Mouse (Mus musculus): ENCODE measurements around the gene Lrrc8c. TPM values are rescaled to one million over a fixed set of nuclear protein-coding genes. Genes with fewer than 3 reads are reported as not detected.

The Lrrc8c gene
- total RNA-seq, 2 experiments from 2014 or later = 29.8 to 30.7 TPM

DNA sequence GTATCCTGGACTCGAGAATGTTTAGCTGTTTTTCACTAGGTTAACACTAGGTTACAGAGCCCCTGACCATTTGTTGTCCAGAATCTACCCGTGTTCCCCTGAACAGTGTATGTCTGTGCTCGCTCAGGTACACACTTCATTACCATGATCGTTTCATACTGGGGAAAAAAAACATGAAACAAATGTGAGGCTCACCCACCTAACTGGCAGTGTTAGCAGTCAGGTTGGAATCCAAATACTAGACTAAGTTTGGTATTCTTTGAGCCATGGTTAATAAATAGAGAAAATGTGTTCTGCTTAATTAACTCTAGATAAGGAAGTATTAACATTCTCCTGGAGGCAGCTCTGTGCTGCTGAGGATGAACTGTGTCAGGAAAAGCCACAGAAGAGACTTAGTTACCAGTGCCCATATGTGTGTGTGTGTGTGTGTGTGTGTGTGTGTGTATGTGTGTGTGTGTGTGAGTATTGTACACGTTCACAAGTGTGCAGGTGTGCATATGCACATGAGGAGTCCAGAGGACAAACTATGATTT is 53.0 kb downstream of the Lrrc8c start:
- no peak for DNase-seq (ENCODE audit: low spot score in 2 of 2)
- Histone ChIP-seq H3K27ac (no peak overlapping the region), H3K4me3 (no peak overlapping the region)
- TF ChIP-seq CTCF (conservative IDR thresholded peaks at IDR 0.05) = no peak

DNA sequence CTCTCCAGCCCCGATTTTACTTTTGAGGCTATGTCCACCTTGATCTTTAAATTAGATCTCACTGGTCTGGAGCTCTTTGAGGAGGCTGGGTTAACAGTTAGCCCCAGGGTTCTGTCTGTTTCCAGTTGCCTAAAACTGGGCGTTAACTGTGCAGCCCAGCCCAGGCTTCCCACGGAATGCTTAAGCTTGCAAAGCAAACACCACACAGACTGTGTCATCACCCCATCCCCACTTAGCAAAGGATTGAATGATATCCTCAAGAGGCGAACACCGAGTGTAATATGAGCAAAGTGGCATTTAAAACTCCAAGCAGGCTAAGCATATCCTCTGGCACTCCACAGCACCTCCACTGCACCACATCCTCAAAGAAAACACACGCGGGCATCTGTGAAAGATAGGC is 53.7 kb downstream of the Lrrc8c start:
- TF ChIP-seq CTCF (conservative IDR thresholded peaks at IDR 0.05) = no peak
- Histone ChIP-seq H3K27ac (no peak overlapping the region), H3K4me3 (no peak overlapping the region)
- DNase-seq (ENCODE audit: low spot score in 2 of 2) = no peak

- H3K27ac ChIP-seq = no peak overlapping the region
- TF ChIP-seq CTCF (conservative IDR thresholded peaks at IDR 0.05) = no peak
- no peak overlapping the region for H3K4me3 ChIP-seq
- DNase-seq (ENCODE audit: low spot score in 2 of 2) = no peak
Measured at GRCm38 (mm10) chr5:105574835-105575234, 55.6 kb downstream of the Lrrc8c start.

GRCm38 (mm10) chr5:105575839-105576238 is 56.7 kb downstream of the Lrrc8c start:
- no peak for TF ChIP-seq CTCF (conservative IDR thresholded peaks at IDR 0.05)
- H3K27ac ChIP-seq = no peak overlapping the region
- no peak for DNase-seq (ENCODE audit: low spot score in 2 of 2)
- no peak overlapping the region for H3K4me3 ChIP-seq

DNA sequence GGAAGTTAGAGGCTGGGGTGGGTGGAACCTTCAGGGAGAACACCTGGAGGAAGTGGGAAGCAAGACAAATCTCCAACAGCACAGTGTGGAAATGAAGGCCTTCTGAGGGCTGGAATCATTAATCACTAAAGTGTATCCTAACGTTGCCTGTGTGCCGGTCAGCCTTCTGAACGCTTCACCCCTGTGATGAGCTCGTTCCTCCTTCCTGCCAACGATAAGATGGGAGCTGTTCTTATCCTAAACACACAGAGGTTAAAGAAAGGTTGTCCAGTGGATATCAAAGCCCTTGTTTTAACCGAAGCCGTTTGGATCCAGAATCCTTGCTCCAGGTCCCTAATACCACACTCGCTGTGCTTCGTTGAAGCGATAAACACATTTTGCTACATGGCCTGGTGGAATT is 61.7 kb downstream of the Lrrc8c start:
- Histone ChIP-seq H3K27ac (no peak overlapping the region), H3K4me3 (no peak overlapping the region)
- no peak for TF ChIP-seq CTCF (conservative IDR thresholded peaks at IDR 0.05)
- no peak for DNase-seq (ENCODE audit: low spot score in 2 of 2)

DNA sequence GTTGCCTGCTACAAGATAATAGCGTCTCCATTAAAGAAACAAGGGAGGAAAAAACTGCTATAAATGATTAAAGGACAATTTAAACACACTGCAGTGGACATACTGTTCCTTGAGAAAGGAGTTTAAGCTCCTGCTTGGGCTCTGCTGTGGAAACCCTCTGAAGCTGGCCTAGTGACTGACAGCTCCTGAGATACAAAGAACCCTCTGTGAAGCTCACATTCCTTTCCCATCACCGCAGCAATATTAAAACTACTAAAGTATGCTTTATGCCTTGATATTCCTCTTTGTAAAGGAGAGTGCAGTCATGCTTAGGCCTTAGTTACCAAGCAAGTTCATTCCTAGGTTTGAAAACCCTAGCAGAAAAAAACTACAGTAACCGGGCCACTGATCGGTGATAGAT is 66.7 kb downstream of the Lrrc8c start:
- DNase-seq (ENCODE audit: low spot score in 2 of 2) = no peak
- H3K27ac ChIP-seq = peak overlapping the region; percentile 79
- TF ChIP-seq CTCF (conservative IDR thresholded peaks at IDR 0.05) = no peak
- H3K4me3 ChIP-seq = no peak overlapping the region

- no peak overlapping the region for H3K4me3 ChIP-seq
- peak overlapping the region; percentile 79; the same call in 1 of the 2 replicates for H3K27ac ChIP-seq
- DNase-seq (ENCODE audit: low spot score in 2 of 2) = no peak
- no peak for TF ChIP-seq CTCF (conservative IDR thresholded peaks at IDR 0.05)
Measured at GRCm38 (mm10) chr5:105586655-105587054, 67.5 kb downstream of the Lrrc8c start.

DNA sequence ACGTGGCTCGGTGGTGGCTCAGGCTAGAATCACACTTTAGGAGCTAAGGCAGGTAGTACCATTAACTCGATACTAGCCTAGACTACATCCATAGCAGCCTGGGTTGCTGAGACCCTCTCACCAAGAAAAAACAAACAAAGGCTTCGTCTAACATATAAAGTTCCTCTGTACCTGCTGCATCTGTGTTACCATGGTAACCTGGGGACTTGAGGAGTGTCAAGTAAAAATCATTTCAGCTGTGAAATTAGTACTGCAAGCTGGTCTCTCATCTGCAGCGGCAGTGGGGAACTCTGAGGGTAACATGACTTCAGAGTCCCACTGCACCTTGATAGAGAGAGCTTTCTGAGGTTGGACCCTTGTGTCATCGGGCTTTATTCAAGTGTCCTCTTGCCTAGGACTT is 68.3 kb downstream of the Lrrc8c start:
- DNase-seq (ENCODE audit: low spot score in 2 of 2) = no peak
- no peak overlapping the region for H3K4me3 ChIP-seq
- no peak for TF ChIP-seq CTCF (conservative IDR thresholded peaks at IDR 0.05)
- H3K27ac ChIP-seq = peak overlapping the region; percentile 44

DNA sequence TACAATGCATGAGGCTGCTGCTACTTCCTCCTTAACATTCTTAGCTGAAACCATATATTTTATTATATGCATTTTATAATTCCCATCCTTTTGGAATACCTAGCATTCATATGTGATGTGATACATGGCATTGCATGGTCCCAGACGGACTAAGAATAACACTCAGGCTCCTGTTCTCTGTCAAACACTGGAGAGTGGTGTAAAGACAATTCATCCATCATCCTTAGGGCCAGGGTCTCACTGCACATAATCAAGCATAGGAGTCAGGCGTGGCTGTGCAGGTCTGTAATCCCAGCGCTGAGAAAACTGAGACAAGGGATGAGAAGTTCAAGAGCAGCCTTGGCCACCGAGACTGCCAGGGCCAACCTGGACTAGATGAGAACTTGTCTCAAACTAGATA is 69.5 kb downstream of the Lrrc8c start:
- no peak for DNase-seq (ENCODE audit: low spot score in 2 of 2)
- Histone ChIP-seq H3K4me3 (no peak overlapping the region), H3K27ac (no peak overlapping the region)
- no peak for TF ChIP-seq CTCF (conservative IDR thresholded peaks at IDR 0.05)

DNA sequence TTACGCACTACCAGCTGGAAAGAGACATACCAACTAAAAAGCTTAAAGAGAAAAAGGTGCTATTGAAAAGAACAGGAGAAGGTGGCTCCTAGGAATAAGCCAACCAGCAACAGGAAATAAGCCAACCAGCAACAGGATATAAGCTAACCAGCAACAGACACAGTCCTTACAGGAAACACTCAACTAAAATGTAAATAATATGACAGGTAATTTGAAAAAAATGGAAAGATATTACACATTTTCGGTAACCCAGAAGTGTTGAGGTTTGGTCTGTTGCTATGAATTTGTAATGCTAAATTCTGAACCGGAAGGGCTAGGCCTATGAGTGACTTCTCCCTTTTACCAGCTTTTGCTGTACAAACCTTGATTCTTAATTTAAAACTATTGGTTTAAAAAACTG is 69.9 kb downstream of the Lrrc8c start:
- no peak for TF ChIP-seq CTCF (conservative IDR thresholded peaks at IDR 0.05)

GRCm38 (mm10) chr5:105592396-105592795 is 73.2 kb downstream of the Lrrc8c start:
- H3K27ac ChIP-seq = no peak overlapping the region
- H3K4me3 ChIP-seq = no peak overlapping the region
- no peak for DNase-seq (ENCODE audit: low spot score in 2 of 2)
- no peak for TF ChIP-seq CTCF (conservative IDR thresholded peaks at IDR 0.05)

More for the DNA sequence above, 69.9 kb downstream of the Lrrc8c start:
- H3K4me3 ChIP-seq = no peak overlapping the region
- no peak for DNase-seq (ENCODE audit: low spot score in 2 of 2)
- no peak overlapping the region for H3K27ac ChIP-seq

- no peak overlapping the region for H3K4me3 ChIP-seq
- no peak for TF ChIP-seq CTCF (conservative IDR thresholded peaks at IDR 0.05)
- no peak overlapping the region for H3K27ac ChIP-seq
- DNase-seq (ENCODE audit: low spot score in 2 of 2) = no peak
Measured at GRCm38 (mm10) chr5:105593630-105594029, 74.4 kb downstream of the Lrrc8c start.

DNA sequence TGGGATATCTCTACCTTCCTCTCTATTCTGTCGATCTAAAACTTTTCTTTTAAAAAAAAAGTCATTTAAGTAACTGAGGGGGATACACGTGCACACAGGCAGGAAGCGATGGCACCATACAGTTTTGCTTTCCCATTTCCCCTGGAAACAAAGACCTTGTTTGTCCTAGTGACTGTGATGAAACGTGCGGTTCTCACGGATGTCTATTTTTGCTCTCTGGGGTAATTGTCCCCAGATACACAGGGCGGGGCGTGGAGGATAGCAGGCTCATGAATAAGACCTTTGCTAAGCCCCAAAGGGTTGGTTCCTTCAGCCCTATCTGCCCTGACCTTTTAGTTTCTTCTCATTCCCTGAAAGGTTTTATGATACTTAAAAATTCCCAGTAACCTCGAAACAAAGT is 79.7 kb downstream of the Lrrc8c start:
- no peak for TF ChIP-seq CTCF (conservative IDR thresholded peaks at IDR 0.05)
- no peak for DNase-seq (ENCODE audit: low spot score in 2 of 2)

GRCm38 (mm10) chr5:105599315-105599714 is 80.1 kb downstream of the Lrrc8c start:
- H3K27ac ChIP-seq = peak overlapping the region; percentile 33; the same call in 1 of the 2 replicates
- H3K4me3 ChIP-seq = no peak overlapping the region
- DNase-seq (ENCODE audit: low spot score in 2 of 2) = no peak
- no peak for TF ChIP-seq CTCF (conservative IDR thresholded peaks at IDR 0.05)

More for the DNA sequence above, 79.7 kb downstream of the Lrrc8c start:
- Histone ChIP-seq H3K4me3 (no peak overlapping the region), H3K27ac (peak overlapping the region; percentile 33; the same call in 1 of the 2 replicates)

DNA sequence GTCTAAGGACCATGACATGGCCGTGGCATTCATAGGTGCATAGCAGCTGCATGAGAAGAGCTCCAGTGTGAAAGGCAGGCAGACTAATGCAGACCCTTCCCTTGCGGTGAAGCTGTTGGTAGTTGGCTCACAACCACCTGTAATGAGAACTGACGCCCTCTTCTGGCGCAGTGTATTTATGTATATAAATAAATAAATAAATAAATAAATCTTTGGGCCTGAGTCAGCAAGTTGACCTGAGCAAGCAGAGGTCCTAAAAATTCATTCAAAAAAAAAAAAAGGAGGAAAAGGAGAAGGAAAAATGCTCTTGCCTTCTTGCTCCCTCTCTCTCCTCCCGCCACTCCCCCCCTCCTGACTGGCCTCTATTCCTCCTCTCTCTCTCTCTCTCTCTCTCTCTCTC is 81.8 kb downstream of the Lrrc8c start:
- peak; percentile 13; the same call in 1 of the 2 replicates for TF ChIP-seq CTCF (conservative IDR thresholded peaks at IDR 0.05)
- DNase-seq (ENCODE audit: low spot score in 2 of 2) = no peak
- Histone ChIP-seq H3K4me3 (no peak overlapping the region), H3K27ac (no peak overlapping the region)
